Mouse (Mus musculus) cerebellum, adult 2 months (tissue): Measurements from ENCODE around the gene Ebf1.

ENCODE experiments used
- CTCF ChIP-seq: fragments of 200-500 bp; IDR thresholded peaks from 2 replicates; pipeline ENCODE4 v1.5.1; 2011; ENCODE audit warnings: low read depth, mild to moderate bottlenecking, control low read depth, low read length, moderate library complexity, borderline replicate concordance; ENCODE audit not compliant: insufficient read depth
- POLR2A ChIP-seq: fragments of 200-500 bp; IDR thresholded peaks from 2 replicates; pipeline ENCODE4 v1.6.1; 2011; ENCODE audit warnings: low read length, control low read depth, borderline replicate concordance; ENCODE audit not compliant: insufficient read depth

DNA sequence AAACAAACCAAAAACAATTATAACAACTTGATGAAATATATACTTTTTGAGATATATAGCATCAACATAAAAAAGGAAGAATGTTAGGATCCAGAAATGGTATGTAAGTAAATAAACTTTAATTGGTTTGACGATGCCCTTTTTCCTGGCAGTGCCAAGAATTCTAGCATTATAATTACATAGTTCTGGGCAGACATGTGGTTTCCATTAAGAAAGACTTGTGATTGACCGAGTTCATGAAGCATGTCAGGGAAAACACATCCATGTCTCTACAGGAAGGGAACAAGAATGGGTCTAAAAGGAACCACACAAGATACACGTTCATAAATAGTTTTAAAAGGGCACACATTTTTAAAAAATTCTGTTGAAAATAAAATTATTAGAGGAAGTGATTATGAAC, 110.3 kb downstream of the Ebf1 start:
- TF ChIP-seq CTCF: no peak
- no peak for TF ChIP-seq POLR2A
